Mouse (Mus musculus) fibroblast of lung, adult 2 months (primary cell): ENCODE measurements around the gene Msi2.

Source experiments
- DNase-seq: peaks from one replicate; pipeline ENCODE4 v3.0.0-alpha.2; 2011; ENCODE audit warnings: low read depth

Msi2 gene

GRCm38 (mm10) chr11:88441871-88442740 is 276.2 kb downstream of the Msi2 start:
- no peak for DNase-seq

- no peak for DNase-seq
These were observed 279.7 kb downstream of the Msi2 start for GRCm38 (mm10) chr11:88438659-88439058.

- DNase-seq: no peak
These were observed 281.7 kb downstream of the Msi2 start for GRCm38 (mm10) chr11:88436596-88436995.

- no peak for DNase-seq
These were observed 282.8 kb downstream of the Msi2 start for GRCm38 (mm10) chr11:88435543-88435942.

- no peak for DNase-seq
These were observed 286.7 kb downstream of the Msi2 start for GRCm38 (mm10) chr11:88431363-88432269.

GRCm38 (mm10) chr11:88430292-88430691 is 288.0 kb downstream of the Msi2 start:
- DNase-seq: no peak

- no peak for DNase-seq
These were observed 288.6 kb downstream of the Msi2 start for GRCm38 (mm10) chr11:88429680-88430079.

- no peak for DNase-seq
These were observed 292.6 kb downstream of the Msi2 start for GRCm38 (mm10) chr11:88425631-88426101.

GRCm38 (mm10) chr11:88424034-88424767 is 294.1 kb downstream of the Msi2 start:
- no peak for DNase-seq

GRCm38 (mm10) chr11:88421057-88421578 is 297.2 kb downstream of the Msi2 start:
- DNase-seq: no peak

GRCm38 (mm10) chr11:88419657-88420366 is 298.5 kb downstream of the Msi2 start:
- no peak for DNase-seq

- no peak for DNase-seq
These were observed 299.2 kb downstream of the Msi2 start for GRCm38 (mm10) chr11:88419064-88419463.

GRCm38 (mm10) chr11:88414157-88414870 is 304.0 kb downstream of the Msi2 start:
- DNase-seq: no peak

- no peak for DNase-seq
These were observed 305.8 kb downstream of the Msi2 start for GRCm38 (mm10) chr11:88412423-88413094.

- DNase-seq: no peak
These were observed 310.0 kb downstream of the Msi2 start for GRCm38 (mm10) chr11:88408305-88408704.

GRCm38 (mm10) chr11:88406408-88406915 is 311.9 kb downstream of the Msi2 start:
- no peak for DNase-seq

- no peak for DNase-seq
These were observed 313.3 kb downstream of the Msi2 start for GRCm38 (mm10) chr11:88404816-88405613.

- no peak for DNase-seq
These were observed 314.1 kb downstream of the Msi2 start for GRCm38 (mm10) chr11:88404247-88404677.

- DNase-seq: no peak
These were observed 316.0 kb downstream of the Msi2 start for GRCm38 (mm10) chr11:88402290-88402689.
